Mouse (Mus musculus) heart, postnatal 0 days (tissue): ENCODE data around the gene Pnliprp2.

ENCODE experiments used
- CTCF ChIP-seq: IDR thresholded peaks from 2 replicates; pipeline ENCODE4 v1.5.1; 2016; ENCODE audit warnings: antibody characterized with exemption, control low read depth, low read depth
- EP300 ChIP-seq: IDR thresholded peaks from 2 replicates; pipeline ENCODE4 v1.6.1; 2016; ENCODE audit warnings: antibody characterized with exemption, low read depth

- TF ChIP-seq CTCF, result no peak
- no peak for TF ChIP-seq EP300
These were observed 57.9 kb downstream of the Pnliprp2 start for GRCm38 (mm10) chr19:58817398-58817797.
